Mouse (Mus musculus) thymus, postnatal 25 days (tissue): ENCODE data around the gene Phb.
"Not testable (repeated sequence)": the region's sequence is repeated elsewhere in the genome, so short reads cannot be mapped to it uniquely, and the experiment has no call there.

ENCODE experiments used
- DNase-seq: peaks from one replicate; pipeline ENCODE4 v3.0.0; 2022

Gene Phb

GRCm38 (mm10) chr11:95650981-95651380 is 15.8 kb upstream of the Phb start:
- no peak for DNase-seq

- DNase-seq: no peak
These were observed 9.3 kb upstream of the Phb start for GRCm38 (mm10) chr11:95657449-95657848.

- DNase-seq: peak; percentile 51
These were observed 420 bp downstream of the Phb start for GRCm38 (mm10) chr11:95667177-95667576.

- DNase-seq: not testable (repeated sequence)
These were observed 1.3 kb downstream of the Phb start for GRCm38 (mm10) chr11:95668086-95668485.

- no peak for DNase-seq
These were observed 8.7 kb downstream of the Phb start for GRCm38 (mm10) chr11:95675498-95675897.

GRCm38 (mm10) chr11:95676307-95676706 is 9.6 kb downstream of the Phb start:
- DNase-seq: peak; percentile 83

- DNase-seq: no peak
These were observed 11.4 kb downstream of the Phb start for GRCm38 (mm10) chr11:95677925-95678701.

- DNase-seq: no peak
These were observed 15.3 kb downstream of the Phb start for GRCm38 (mm10) chr11:95681995-95682601.

- no peak for DNase-seq
These were observed 16.2 kb downstream of the Phb start for GRCm38 (mm10) chr11:95682946-95683345.

GRCm38 (mm10) chr11:95686031-95686430 is 19.3 kb downstream of the Phb start:
- DNase-seq: peak; percentile 75

GRCm38 (mm10) chr11:95687084-95687656 is 20.4 kb downstream of the Phb start:
- DNase-seq: no peak

- DNase-seq: peak; percentile 26
These were observed 21.8 kb downstream of the Phb start for GRCm38 (mm10) chr11:95688515-95688914.

- DNase-seq: peak; percentile 12
These were observed 22.2 kb downstream of the Phb start for GRCm38 (mm10) chr11:95688981-95689380.

GRCm38 (mm10) chr11:95689544-95689943 is 22.8 kb downstream of the Phb start:
- DNase-seq: no peak

- no peak for DNase-seq
These were observed 31.8 kb downstream of the Phb start for GRCm38 (mm10) chr11:95698541-95698940.

GRCm38 (mm10) chr11:95700778-95701739 is 34.3 kb downstream of the Phb start:
- no peak for DNase-seq

- no peak for DNase-seq
These were observed 37.5 kb downstream of the Phb start for GRCm38 (mm10) chr11:95704032-95704969.

- no peak for DNase-seq
These were observed 38.2 kb downstream of the Phb start for GRCm38 (mm10) chr11:95704970-95705330.

GRCm38 (mm10) chr11:95709534-95710040 is 42.8 kb downstream of the Phb start:
- no peak for DNase-seq

GRCm38 (mm10) chr11:95710478-95710877 is 43.7 kb downstream of the Phb start:
- DNase-seq: no peak

GRCm38 (mm10) chr11:95712085-95712562 is 45.4 kb downstream of the Phb start:
- no peak for DNase-seq
